Mouse (Mus musculus) c-Kit-negative CD71-positive TER-119-positive erythroid progenitor cells, embryonic 14.5 days (primary cell): ENCODE data around the gene Abca2.

ENCODE experiments used
- DNase-seq: peaks from one replicate; pipeline ENCODE4 v3.0.0-alpha.2; 2013; ENCODE audit warnings: low read depth, low spot score

The Abca2 gene

GRCm38 (mm10) chr2:25493476-25493961 is 65.0 kb downstream of the Abca2 start, which contains the start of gene Lcn12:
Lcn12 (minus strand) TSS chr2:25493911.
- no peak for DNase-seq

DNA sequence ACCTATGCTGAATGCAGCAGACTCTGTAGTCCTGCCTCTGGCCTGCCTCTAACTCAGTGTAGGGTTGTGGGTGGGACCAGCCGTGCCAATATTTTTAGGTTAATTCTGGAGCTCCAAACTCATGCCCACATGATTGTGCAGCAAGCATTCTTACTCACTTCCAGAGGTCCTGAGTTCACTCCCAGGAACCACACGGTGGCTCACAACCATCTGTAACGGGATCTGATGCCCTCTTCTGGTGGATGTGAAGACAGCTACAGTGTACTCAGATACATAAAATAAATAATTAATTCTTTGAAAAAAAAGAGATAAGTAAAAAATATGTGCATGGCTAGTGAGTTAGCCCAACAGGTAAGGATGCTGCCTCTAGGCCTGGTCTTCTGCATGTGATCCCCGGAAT is 68.0 kb downstream of the Abca2 start:
- DNase-seq = no peak
